Mouse (Mus musculus) embryonic facial prominence, embryonic 11.5 days (tissue): Measurements from ENCODE around the gene Wnt9b. TPM values are rescaled to one million over a fixed set of nuclear protein-coding genes. Genes with fewer than 3 reads are reported as not detected.

Experiments
- ATAC-seq: fragments of 200-750 bp; cut with Nextera tagmentation; replicated peaks from 2 replicates; pipeline ENCODE4 v1.8.0; 2017; ENCODE audit warnings: low read depth; ENCODE audit not compliant: insufficient number of reproducible peaks, low FRiP score, low TSS enrichment
- DNase-seq: peaks from one replicate; pipeline ENCODE4 v3.0.0-alpha.2; 2015; ENCODE audit warnings: low spot score
- H3K27ac ChIP-seq: fragments of 300-500 bp; sonication (generic); replicated peaks from 2 replicates; pipeline ENCODE4 v1.5.1; 2014; ENCODE audit warnings: mild to moderate bottlenecking, low read depth, low read length, control low read depth
- H3K27me3 ChIP-seq: fragments of 300-500 bp; sonication (generic); 2 replicates; pipeline ENCODE4 v1.6.1; 2014; ENCODE audit warnings: mild to moderate bottlenecking, low read length, moderate library complexity, mixed read lengths; ENCODE audit not compliant: control insufficient read depth, insufficient read depth
- H3K36me3 ChIP-seq: fragments of 300-500 bp; sonication (generic); replicated peaks from 2 replicates; pipeline ENCODE4 v1.6.1; 2014; ENCODE audit warnings: low read depth, mild to moderate bottlenecking, low read length, moderate library complexity, mixed read lengths; ENCODE audit not compliant: control insufficient read depth, insufficient read depth
- H3K4me1 ChIP-seq: fragments of 300-500 bp; sonication (generic); 2 replicates; pipeline ENCODE4 v1.6.1; 2014; ENCODE audit warnings: low read length, mixed read lengths; ENCODE audit not compliant: control insufficient read depth, insufficient read depth
- H3K4me2 ChIP-seq: fragments of 300-500 bp; sonication (generic); 2 replicates; pipeline ENCODE4 v1.6.1; 2014; ENCODE audit warnings: low read depth, mild to moderate bottlenecking, control low read depth, low read length, moderate library complexity
- H3K4me3 ChIP-seq: fragments of 300-500 bp; sonication (generic); 2 replicates; pipeline ENCODE4 v1.5.1; 2014; ENCODE audit warnings: low read depth, low read length, control low read depth
- H3K9ac ChIP-seq: fragments of 300-500 bp; sonication (generic); replicated peaks from 2 replicates; pipeline ENCODE4 v1.6.1; 2014; ENCODE audit warnings: mild to moderate bottlenecking, control low read depth, low read length
- H3K9me3 ChIP-seq: fragments of 300-500 bp; sonication (generic); replicated peaks from 2 replicates; pipeline ENCODE4 v1.6.1; 2016; ENCODE audit warnings: mild to moderate bottlenecking, low read length, inconsistent platforms, mixed read lengths; ENCODE audit not compliant: control insufficient read depth
- WGBS: fragments of 180-500 bp; shearing (Covaris S2); extraction: QIAGEN DNeasy Blood & Tissue Kit; methylation state at CpG from one replicate; pipeline ENCODE4 v1.1.7; 2014; 5-methylcytosine and 5-hydroxymethylcytosine counted together
- polyA plus RNA-seq: library from polyadenylated mRNA; unstranded; fragments of >200 nt; fragmentation: Nextera tagmentation; extraction: Ambion mirVana; gene quantifications from 2 replicates; pipeline ENCODE4 v1.2.1, GENCODE M21; 2014

Gene Wnt9b
- polyA plus RNA-seq, 1 experiment from 2014 or later, result 2.1 TPM

DNA sequence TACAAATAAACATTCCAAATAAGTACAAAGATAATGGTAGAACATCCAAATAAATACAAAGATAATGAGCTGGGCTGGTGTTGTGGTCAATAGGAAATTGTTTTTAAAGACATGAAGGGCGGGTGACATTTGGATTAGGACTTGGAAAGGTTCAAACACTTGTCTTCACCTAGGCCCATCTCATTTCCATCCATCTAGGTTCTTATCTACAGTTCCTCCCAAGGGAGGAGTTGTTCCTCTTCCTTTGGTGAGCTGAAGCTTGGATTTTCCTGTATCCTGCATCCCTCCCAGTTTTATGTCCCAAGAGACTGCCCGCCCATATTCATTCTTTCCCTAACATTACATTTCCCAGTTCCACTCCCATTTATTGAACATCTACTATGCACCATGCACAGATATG lies 51.4 kb downstream of the Wnt9b start:
- Histone ChIP-seq H3K4me3 (peak overlapping the region; percentile 79), H3K27ac (no peak overlapping the region), H3K9ac (no peak overlapping the region), H3K9me3 (no peaks in the 10 kb centered on the region), H3K4me1 (no peaks in the 10 kb centered on the region), H3K4me2 (peak overlapping the region; percentile 60), H3K36me3 (no peaks in the 10 kb centered on the region), H3K27me3 (no peaks in the 10 kb centered on the region)
- ATAC-seq (no peak), DNase-seq (no peak)
- WGBS, result 74% methylated on average over 2 of the region's 2 CpGs

GRCm38 (mm10) chr11:103697565-103698176 lies 52.0 kb downstream of the Wnt9b start, which contains the start of gene Gosr2:
TSS of gene Gosr2 (minus strand) at chr11:103697898.
- no peaks in the 10 kb centered on the region for H3K9me3 ChIP-seq
- no peaks in the 10 kb centered on the region for H3K4me1 ChIP-seq
- peak within 1 kb of the TSS; percentile 85 for H3K27ac ChIP-seq
- peak within 1 kb of the TSS; percentile 79 for H3K9ac ChIP-seq
- no peaks in the 10 kb centered on the region for H3K36me3 ChIP-seq
- no peaks in the 10 kb centered on the region for H3K27me3 ChIP-seq
- ATAC-seq (peak; percentile 92), DNase-seq (peak; percentile 95)
- H3K4me2 ChIP-seq, result peak within 1 kb of the TSS; percentile 60
- peak within 1 kb of the TSS; percentile 79 for H3K4me3 ChIP-seq
- under 1% methylated on average over 52 of the region's 57 CpGs for WGBS

DNA sequence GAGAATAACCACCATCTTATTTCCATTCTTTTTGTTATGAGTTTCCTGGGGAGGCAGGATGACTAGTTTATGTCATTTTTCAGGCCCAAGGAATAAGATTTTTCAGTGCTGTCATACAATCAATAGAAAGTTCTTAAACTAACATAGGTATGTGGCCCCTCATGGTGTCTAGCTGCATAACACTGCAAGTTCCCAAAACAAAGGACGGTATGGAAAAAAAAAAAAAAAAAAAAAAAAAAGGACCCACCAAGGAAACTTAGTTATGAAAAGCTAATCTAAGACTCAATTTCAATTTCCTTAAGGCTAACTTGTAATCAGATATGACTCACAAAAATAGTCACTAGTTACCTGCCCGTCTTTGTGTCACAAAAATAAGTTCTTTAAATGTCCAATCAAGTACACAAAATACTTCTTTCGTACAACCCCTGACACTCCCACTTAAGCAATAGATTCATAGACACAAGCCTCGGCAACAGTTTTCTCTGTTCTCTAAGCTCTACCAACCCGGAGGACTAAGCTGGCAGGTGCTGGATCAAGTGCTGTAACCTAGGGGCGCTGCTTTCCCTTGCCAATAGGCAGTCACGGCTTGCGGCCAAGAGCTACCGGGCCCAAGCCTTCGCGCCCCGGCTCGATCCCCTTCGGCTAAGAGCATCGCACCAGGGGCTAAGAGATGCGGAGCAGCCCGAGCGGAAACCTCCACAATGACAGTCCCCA lies 52.6 kb downstream of the Wnt9b start:
- H3K9ac ChIP-seq, result peak overlapping the region; percentile 79
- peak overlapping the region; percentile 79 for H3K4me3 ChIP-seq
- H3K4me1 ChIP-seq, result no peaks in the 10 kb centered on the region
- no peaks in the 10 kb centered on the region for H3K36me3 ChIP-seq
- H3K4me2 ChIP-seq, result peak overlapping the region; percentile 60
- ATAC-seq (peak; percentile 57; the same call in 1 of the 2 replicates), DNase-seq (no peak)
- no peaks in the 10 kb centered on the region for H3K27me3 ChIP-seq
- H3K9me3 ChIP-seq, result no peaks in the 10 kb centered on the region
- WGBS, result 3% methylated on average over 18 of the region's 18 CpGs
- H3K27ac ChIP-seq, result peak overlapping the region; percentile 85

DNA sequence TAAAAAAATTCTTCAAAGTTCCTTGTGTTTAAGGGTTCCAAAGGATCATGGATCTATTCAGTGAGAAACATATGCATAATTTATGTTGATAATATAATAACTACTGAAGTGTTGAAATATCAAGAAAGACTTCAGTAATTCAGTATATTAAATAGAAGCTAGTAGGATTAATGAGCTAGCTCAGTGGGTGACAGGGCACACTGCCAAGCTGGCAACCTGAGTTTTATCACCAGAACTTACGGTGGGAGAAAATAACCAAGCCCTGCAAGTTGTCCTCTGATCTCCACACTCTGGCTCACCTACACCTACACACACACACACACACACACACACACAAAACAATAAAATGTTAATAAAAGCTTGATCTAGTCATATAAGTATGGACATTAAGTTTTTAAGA lies 56.4 kb downstream of the Wnt9b start:
- Histone ChIP-seq H3K9ac (no peak overlapping the region), H3K4me1 (no peaks in the 10 kb centered on the region), H3K4me3 (no peak overlapping the region), H3K36me3 (no peaks in the 10 kb centered on the region), H3K27ac (no peak overlapping the region), H3K9me3 (no peaks in the 10 kb centered on the region), H3K4me2 (no peak overlapping the region), H3K27me3 (no peaks in the 10 kb centered on the region)
- ATAC-seq (no peak), DNase-seq (no peak)
- 100% methylated on average over 1 of the region's 1 CpGs for WGBS

DNA sequence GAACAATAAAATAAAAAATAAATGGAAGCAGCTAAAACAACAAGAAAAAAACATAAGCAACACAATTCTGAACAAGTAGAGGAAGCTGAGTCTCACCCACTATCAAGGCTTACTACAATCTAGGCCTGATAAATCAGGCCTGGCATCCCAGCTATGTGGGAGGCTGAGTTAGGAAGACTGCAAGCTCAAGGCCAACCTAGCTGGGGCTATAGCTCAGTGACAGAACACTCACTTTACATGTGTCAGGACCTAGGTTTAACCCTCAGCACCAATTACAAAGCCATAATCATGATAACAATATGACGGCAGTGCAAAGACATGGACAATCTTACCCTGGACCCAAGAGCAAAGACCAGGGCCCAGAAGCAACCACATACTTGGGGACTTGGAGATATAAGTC lies 58.6 kb downstream of the Wnt9b start:
- ATAC-seq (no peak), DNase-seq (no peak)
- Histone ChIP-seq H3K36me3 (peaks cover 2% of the 10 kb centered on the region), H3K4me3 (no peak overlapping the region), H3K4me1 (no peaks in the 10 kb centered on the region), H3K27me3 (no peaks in the 10 kb centered on the region), H3K4me2 (no peak overlapping the region), H3K9ac (no peak overlapping the region), H3K9me3 (no peaks in the 10 kb centered on the region), H3K27ac (no peak overlapping the region)
- 89% methylated on average over 1 of the region's 1 CpGs for WGBS

- Histone ChIP-seq H3K9ac (no peak overlapping the region), H3K4me1 (no peaks in the 10 kb centered on the region), H3K27me3 (no peaks in the 10 kb centered on the region), H3K4me2 (no peak overlapping the region), H3K36me3 (peaks cover 5% of the 10 kb centered on the region), H3K27ac (no peak overlapping the region), H3K4me3 (no peak overlapping the region), H3K9me3 (no peaks in the 10 kb centered on the region)
- ATAC-seq (no peak), DNase-seq (no peak)
- WGBS, result 14% methylated on average over 3 of the region's 3 CpGs
Measured at GRCm38 (mm10) chr11:103688980-103689378, 60.6 kb downstream of the Wnt9b start.

- DNase-seq (no peak), ATAC-seq (no peak)
- H3K4me2 ChIP-seq, result no peak overlapping the region
- H3K27me3 ChIP-seq, result no peaks in the 10 kb centered on the region
- H3K4me3 ChIP-seq, result no peak overlapping the region
- H3K9ac ChIP-seq, result no peak overlapping the region
- peaks cover 5% of the 10 kb centered on the region for H3K36me3 ChIP-seq
- H3K9me3 ChIP-seq, result no peaks in the 10 kb centered on the region
- no peak overlapping the region for H3K27ac ChIP-seq
- H3K4me1 ChIP-seq, result no peaks in the 10 kb centered on the region
- WGBS, result 63% methylated on average over 6 of the region's 6 CpGs
Measured at GRCm38 (mm10) chr11:103688271-103688979, 61.2 kb downstream of the Wnt9b start.

DNA sequence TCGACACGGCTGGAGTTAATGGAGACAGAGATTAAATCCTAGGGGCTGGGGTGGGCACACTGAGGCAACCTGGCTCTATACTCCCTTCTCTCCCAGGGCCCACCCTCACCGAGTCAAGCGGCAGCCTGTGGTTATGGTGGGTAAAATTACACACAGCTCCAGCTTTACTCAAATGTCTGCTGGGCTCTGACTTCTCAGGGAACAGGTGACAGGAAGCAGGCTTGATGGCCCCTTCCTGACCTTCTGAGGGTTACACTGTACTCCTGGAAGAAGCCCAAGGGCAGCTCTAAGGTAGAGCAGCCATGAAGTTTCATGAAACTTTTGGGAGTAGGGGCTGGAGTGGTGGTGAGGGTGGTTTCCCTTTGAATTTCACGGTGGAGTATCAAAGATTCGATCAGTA lies 62.9 kb downstream of the Wnt9b start:
- WGBS, result 75% methylated on average over 6 of the region's 6 CpGs
- H3K4me2 ChIP-seq, result no peak overlapping the region

More for the DNA sequence above, 62.9 kb downstream of the Wnt9b start:
- no peaks in the 10 kb centered on the region for H3K9me3 ChIP-seq
- no peak overlapping the region for H3K27ac ChIP-seq
- H3K4me1 ChIP-seq, result no peaks in the 10 kb centered on the region
- H3K9ac ChIP-seq, result no peak overlapping the region
- peak; percentile 14 for DNase-seq
- H3K4me3 ChIP-seq, result no peak overlapping the region
- ATAC-seq, result no peak
- no peaks in the 10 kb centered on the region for H3K27me3 ChIP-seq
- peaks cover 5% of the 10 kb centered on the region for H3K36me3 ChIP-seq
